Mouse (Mus musculus) heart, adult 2 months (tissue): ENCODE results near the gene Slc25a23.

ENCODE experiments used
- EP300 ChIP-seq: fragments of 200-500 bp; IDR thresholded peaks from 2 replicates; pipeline ENCODE4 v1.6.1; 2011; ENCODE audit warnings: low read depth, low read length, control low read depth; ENCODE audit not compliant: insufficient read depth
- POLR2A ChIP-seq: fragments of 200-500 bp; IDR thresholded peaks from 2 replicates; pipeline ENCODE4 v1.6.1; 2011; ENCODE audit warnings: mild to moderate bottlenecking, low read depth, low read length, control low read depth; ENCODE audit not compliant: insufficient read depth

DNA sequence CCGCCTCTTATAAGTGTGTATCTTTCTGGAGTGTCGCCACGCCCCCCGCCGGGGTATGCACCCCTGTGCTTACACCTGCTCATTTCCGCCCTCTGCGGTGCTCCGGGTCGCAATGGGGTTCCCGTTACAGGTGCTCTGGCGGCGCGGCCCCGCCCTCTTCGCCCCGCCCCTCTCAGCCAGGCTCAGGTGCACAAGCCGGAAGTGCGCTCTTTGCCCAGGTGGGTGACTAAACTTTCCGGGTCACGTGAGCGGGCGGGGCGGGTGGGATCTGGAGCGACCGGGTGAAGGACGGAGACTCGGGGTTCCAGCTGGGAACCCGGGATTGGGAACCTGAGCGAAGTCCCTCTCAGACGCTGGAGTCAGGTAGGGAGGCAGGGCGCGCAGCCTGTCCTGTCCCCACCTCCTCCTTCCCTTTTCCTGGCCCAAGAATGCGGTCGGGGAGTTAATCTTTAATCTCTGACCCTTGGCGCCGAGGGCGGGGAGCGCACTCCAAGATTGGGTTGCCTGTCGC lies 2.4 kb upstream of the Slc25a23 start:
- TF ChIP-seq EP300 (no peak), POLR2A (no peak)
